Mouse (Mus musculus): ENCODE results near the gene Cisd1.

DNA sequence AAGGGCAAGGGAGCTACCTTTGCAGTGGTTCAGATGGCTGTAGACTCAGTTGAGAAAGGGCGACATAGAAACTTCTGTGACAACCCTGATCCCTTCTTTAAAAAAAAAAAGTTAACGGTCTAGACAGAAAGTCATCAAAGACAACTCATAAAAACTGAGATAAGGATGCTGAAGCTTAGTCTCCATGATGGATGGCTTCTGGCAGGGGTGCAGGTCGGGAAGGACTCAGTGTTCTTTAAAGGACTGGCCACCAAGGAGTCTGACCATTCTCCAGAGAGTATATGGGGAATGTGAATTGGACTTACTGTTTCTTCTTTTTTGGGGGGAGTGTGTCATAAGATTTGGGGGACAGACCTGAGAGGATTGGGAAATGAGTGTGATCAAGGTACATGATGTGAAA lies 30.2 kb downstream of the Cisd1 start:
- TF ChIP-seq CTCF (conservative IDR thresholded peaks at IDR 0.05; ENCODE audit: low read length) (no peak), POU5F1 (IDR thresholded peaks at IDR 0.05; ENCODE audit: borderline replicate concordance, low read length) (no peak), NANOG (IDR thresholded peaks at IDR 0.05; ENCODE audit: borderline replicate concordance, low read length) (no peak)

Data from E14TG2a.4 (cell line).